Mouse (Mus musculus): ENCODE measurements at regions not wholly inside any gene's neighbourhood (a gene's known extent, or its start where the extent isn't known, plus 50 kb on each side); places are given as distances from the start of the nearest gene placed in this dataset.

- 40% methylated on average over 10 of the region's 10 CpGs for WGBS
- no peak overlapping the region for H3K4me2 ChIP-seq (ENCODE audit: low read depth, low read length, poor library complexity, severe bottlenecking)
- H3K4me1 ChIP-seq (ENCODE audit: insufficient read depth, low read length): peaks cover 3% of the 10 kb centered on the region; the same call in 1 of the 2 replicates
- no peaks in the 10 kb centered on the region for H3K27me3 ChIP-seq (ENCODE audit: insufficient read depth, low read length)
- DNase-seq (ENCODE audit: low spot score) (peak; percentile 30), ATAC-seq (ENCODE audit: low FRiP score) (no peak)
- no peak overlapping the region for H3K4me3 ChIP-seq (ENCODE audit: low read depth, low read length)
- no peaks in the 10 kb centered on the region for H3K36me3 ChIP-seq (ENCODE audit: insufficient read depth, low read length)
- no peak overlapping the region for H3K27ac ChIP-seq (ENCODE audit: low read depth, low read length)
- TF ChIP-seq CTCF (IDR thresholded peaks at IDR 0.05): no peak
- H3K9me3 ChIP-seq (ENCODE audit: low read length): no peaks in the 10 kb centered on the region
- no peak overlapping the region for H3K9ac ChIP-seq (replicated peaks; ENCODE audit: low read length, poor library complexity, severe bottlenecking)
Observed at GRCm38 (mm10) chr9:34029503-34030169, 456.1 kb upstream of the Kirrel3 start.

- H3K4me3 ChIP-seq (ENCODE audit: low read depth, low read length): no peak overlapping the region
- H3K4me1 ChIP-seq (ENCODE audit: insufficient read depth, low read length): no peaks in the 10 kb centered on the region
- 72% methylated on average over 2 of the region's 2 CpGs for WGBS
- DNase-seq (ENCODE audit: low spot score) (peak; percentile 28), ATAC-seq (ENCODE audit: low FRiP score) (no peak)
- no peak overlapping the region for H3K4me2 ChIP-seq (ENCODE audit: low read depth, low read length, poor library complexity, severe bottlenecking)
- no peak overlapping the region for H3K27ac ChIP-seq (ENCODE audit: low read depth, low read length)
- peak; percentile 72 for TF ChIP-seq CTCF (IDR thresholded peaks at IDR 0.05)
- no peaks in the 10 kb centered on the region for H3K36me3 ChIP-seq (ENCODE audit: insufficient read depth, low read length)
- no peak overlapping the region for H3K9ac ChIP-seq (replicated peaks; ENCODE audit: low read length, poor library complexity, severe bottlenecking)
- no peaks in the 10 kb centered on the region for H3K27me3 ChIP-seq (ENCODE audit: insufficient read depth, low read length)
- H3K9me3 ChIP-seq (ENCODE audit: low read length): no peaks in the 10 kb centered on the region
Observed at GRCm38 (mm10) chr9:34054435-34054834, 431.3 kb upstream of the Kirrel3 start.
